Mouse (Mus musculus) CH12.LX (cell line): Measurements from ENCODE around the gene Dmrta1. TPM values are rescaled to one million over a fixed set of nuclear protein-coding genes. Genes with fewer than 3 reads are reported as not detected.

Source experiments
- DNase-seq: peaks from one replicate; pipeline ENCODE4 v3.0.0-alpha.2; 2013; ENCODE audit errors: extremely low read depth
- H3K27ac ChIP-seq: 2 replicates; pipeline ENCODE4 v1.5.1; 2012; ENCODE audit warnings: low read depth, mild to moderate bottlenecking, control low read depth, moderate library complexity; ENCODE audit not compliant: insufficient read depth
- H3K27me3 ChIP-seq: replicated peaks from 2 replicates; pipeline ENCODE3; 2012; ENCODE audit warnings: inconsistent platforms
- H3K36me3 ChIP-seq, 2 experiments: replicated peaks in 1 of 2; 2 replicates each; pipeline versions ENCODE3 to v1.6.1; 2012; ENCODE audit warnings: inconsistent platforms in 1 of 2, low read length in 1 of 2, mild to moderate bottlenecking in 1 of 2, mixed read lengths in 1 of 2, moderate library complexity in 1 of 2; ENCODE audit not compliant: control insufficient read depth in 1 of 2, insufficient read depth in 1 of 2
- H3K4me1 ChIP-seq, 2 experiments: 2 replicates each; pipeline ENCODE4 v1.6.1; 2012; ENCODE audit warnings: inconsistent platforms in 1 of 2, moderate library complexity in 1 of 2; ENCODE audit not compliant: insufficient read depth in 2 of 2, control insufficient read depth in 1 of 2
- H3K4me2 ChIP-seq: 2 replicates; pipeline ENCODE4 v1.6.1; 2012; ENCODE audit warnings: low read depth, mild to moderate bottlenecking, control low read depth; ENCODE audit not compliant: poor library complexity, insufficient read depth, severe bottlenecking
- H3K4me3 ChIP-seq, 3 experiments: fragments of 150-350 bp in 1 of 3; sonication (generic) in 1 of 3; replicated peaks in 1 of 3; 2 replicates each; pipeline versions ENCODE3 to v1.5.1; 2011 to 2012; ENCODE audit warnings: low read depth in 2 of 3, low read length in 2 of 3, mild to moderate bottlenecking in 2 of 3, moderate library complexity in 2 of 3, control low read depth in 1 of 3, improper control_type of control experiment in 1 of 3, inconsistent platforms in 1 of 3, mixed read lengths in 1 of 3; ENCODE audit not compliant: poor library complexity in 1 of 3
- H3K79me2 ChIP-seq: replicated peaks from 2 replicates; pipeline ENCODE4 v1.6.1; 2012; ENCODE audit warnings: mild to moderate bottlenecking, moderate library complexity; ENCODE audit not compliant: control insufficient read depth, poor library complexity, insufficient read depth, severe bottlenecking; ENCODE audit errors: extremely low read depth
- H3K9ac ChIP-seq: 2 replicates; pipeline ENCODE4 v1.6.1; 2012; ENCODE audit warnings: low read depth, mild to moderate bottlenecking, control low read depth, moderate library complexity; ENCODE audit not compliant: insufficient read depth
- H3K9me3 ChIP-seq: replicated peaks from 2 replicates; pipeline ENCODE3; 2012; ENCODE audit warnings: low read length, inconsistent platforms, mixed read lengths
- BHLHE40 ChIP-seq: IDR thresholded peaks from 2 replicates; pipeline ENCODE4 v1.6.1; 2011; ENCODE audit warnings: mild to moderate bottlenecking, low read depth, low read length, improper control_type of control experiment
- CHD1 ChIP-seq: IDR thresholded peaks from 2 replicates; pipeline ENCODE4 v1.6.1; 2012; ENCODE audit warnings: low read depth, low read length, improper control_type of control experiment, inconsistent platforms
- CTCF ChIP-seq, 2 experiments: IDR thresholded peaks in 1 of 2; conservative IDR thresholded peaks in 1 of 2; 2 replicates each; pipeline ENCODE4 v1.5.1; 2011 to 2012; ENCODE audit warnings: low read depth in 2 of 2, low read length in 2 of 2, improper control_type of control experiment in 1 of 2, inconsistent platforms in 1 of 2, mild to moderate bottlenecking in 1 of 2, moderate library complexity in 1 of 2
- EP300 ChIP-seq: IDR thresholded peaks from 2 replicates; pipeline ENCODE4 v1.6.1; 2011; ENCODE audit warnings: low read length, improper control_type of control experiment
- JUN ChIP-seq: IDR thresholded peaks from 2 replicates; pipeline ENCODE4 v1.6.1; 2011; ENCODE audit warnings: low read depth, mild to moderate bottlenecking, low read length, improper control_type of control experiment, moderate library complexity; ENCODE audit not compliant: insufficient read depth
- JUND ChIP-seq: conservative IDR thresholded peaks from 2 replicates; pipeline ENCODE4 v1.6.1; 2011; ENCODE audit warnings: low read depth, low read length, improper control_type of control experiment
- MAFK ChIP-seq: IDR thresholded peaks from 2 replicates; pipeline ENCODE4 v1.6.1; 2011; ENCODE audit warnings: low read length, improper control_type of control experiment; ENCODE audit not compliant: insufficient replicate concordance
- MXI1 ChIP-seq: IDR thresholded peaks from 2 replicates; pipeline ENCODE4 v1.6.1; 2011; ENCODE audit warnings: mild to moderate bottlenecking, low read depth, low read length, improper control_type of control experiment
- MYC ChIP-seq: IDR thresholded peaks from 2 replicates; pipeline ENCODE4 v1.6.1; 2011; ENCODE audit warnings: low read depth, mild to moderate bottlenecking, improper control_type of control experiment, low read length
- PAX5 ChIP-seq: IDR thresholded peaks from 2 replicates; pipeline ENCODE4 v1.6.1; 2012; ENCODE audit warnings: low read length, inconsistent platforms, mixed read lengths
- POLR2A ChIP-seq: IDR thresholded peaks from 2 replicates; pipeline ENCODE4 v1.6.1; 2011; ENCODE audit warnings: low read depth, mild to moderate bottlenecking, improper control_type of control experiment, low read length
- RAD21 ChIP-seq: IDR thresholded peaks from 2 replicates; pipeline ENCODE4 v1.6.1; 2011; ENCODE audit warnings: low read depth, mild to moderate bottlenecking, low read length, improper control_type of control experiment, moderate library complexity
- RCOR1 ChIP-seq: conservative IDR thresholded peaks from 2 replicates; pipeline ENCODE4 v1.6.1; 2012; ENCODE audit warnings: low read depth, mild to moderate bottlenecking, inconsistent platforms, low read length, improper control_type of control experiment
- SMC3 ChIP-seq: IDR thresholded peaks from 2 replicates; pipeline ENCODE4 v1.6.1; 2011; ENCODE audit warnings: low read depth, low read length, improper control_type of control experiment
- TBP ChIP-seq: conservative IDR thresholded peaks from 2 replicates; pipeline ENCODE4 v1.6.1; 2011; ENCODE audit warnings: low read depth, low read length, improper control_type of control experiment
- TCF12 ChIP-seq: IDR thresholded peaks from 2 replicates; pipeline ENCODE4 v1.6.1; 2014; ENCODE audit warnings: low read depth, mild to moderate bottlenecking, inconsistent platforms, low read length, improper control_type of control experiment
- USF2 ChIP-seq: conservative IDR thresholded peaks from 2 replicates; pipeline ENCODE4 v1.6.1; 2011; ENCODE audit warnings: low read depth, low read length, improper control_type of control experiment
- ZC3H11A ChIP-seq: IDR thresholded peaks from 2 replicates; pipeline ENCODE4 v1.6.1; 2012; ENCODE audit warnings: low read depth, mild to moderate bottlenecking, inconsistent platforms, low read length, improper control_type of control experiment
- ZKSCAN1 ChIP-seq: IDR thresholded peaks from 2 replicates; pipeline ENCODE4 v1.6.1; 2012; ENCODE audit warnings: low read depth, inconsistent platforms, low read length, improper control_type of control experiment, borderline replicate concordance
- ZNF384 ChIP-seq: IDR thresholded peaks from 2 replicates; pipeline ENCODE4 v1.6.1; 2012; ENCODE audit warnings: low read depth, low read length, improper control_type of control experiment, inconsistent platforms
- dilution Hi-C: fragments of 300-500 bp; cut with MboI; formaldehyde crosslinking; loops from 2 replicates; pipeline ENCODE4 v1.14.3; 2020; ENCODE audit warnings: low sequenced_read_pairs; ENCODE audit not compliant: extremely low pct_unique_long_range_greater_than_20kb, extremely low pct_ligation_motif_present
- in situ Hi-C: fragments of 300-500 bp; cut with MboI; formaldehyde crosslinking; loops from 3 replicates; pipeline ENCODE4 v1.14.3; 2019; ENCODE audit warnings: low sequenced_read_pairs, low pct_ligation_motif_present, low pct_unique_long_range_greater_than_20kb, mixed read lengths
- polyA plus RNA-seq: library from polyadenylated mRNA; unstranded; fragments of >175 nt; gene quantifications from 2 replicates; pipeline ENCODE4 v1.2.1, GENCODE M21; 2012; ENCODE audit warnings: low read depth; ENCODE audit not compliant: insufficient read length
- total RNA-seq, 2 experiments: library from RNA; depleted of rRNA; stranded (reverse); fragments of 300-350 nt in 1 of 2; fragments of >200 nt in 1 of 2; gene quantifications; 2 replicates each; pipeline ENCODE4 v1.2.3; 2012 to 2014

The Dmrta1 gene
- total and polyA plus RNA-seq, 3 experiments = not detected

- in situ Hi-C loops (loop anchor here (5.0 to 25.0 kb wide), 2 partner anchors 115 to 805 kb away; partner anchors contain the start of gene Ifne), dilution Hi-C loops (no loop called here)
- Histone ChIP-seq H3K9me3 (peaks cover 7% of the 10 kb centered on the region), H3K36me3 (no peaks in the 10 kb centered on the region), H3K4me2 (no peak overlapping the region), H3K4me3 (no peak overlapping the region), H3K4me1 (0 out of 4 replicates have a peak, but pooled peaks cover 0 to 5% of the 10 kb centered on the region in 2 experiments), H3K27me3 (no peaks in the 10 kb centered on the region), H3K79me2 (no peaks in the 10 kb centered on the region), H3K27ac (no peak overlapping the region), H3K9ac (no peak overlapping the region)
- DNase-seq = no peak
- TF ChIP-seq TCF12 (no peak), USF2 (no peak), SMC3 (no peak), TBP (no peak), BHLHE40 (no peak), MAFK (no peak), RAD21 (no peak), ZKSCAN1 (no peak), POLR2A (no peak), MXI1 (no peak), JUND (no peak), RCOR1 (no peak), ZNF384 (no peak)
Measured at GRCm38 (mm10) chr4:89691936-89692335, 12.7 kb downstream of the Dmrta1 start.

- H3K79me2 ChIP-seq = no peaks in the 10 kb centered on the region
- peak; percentile 38 for DNase-seq
- TF ChIP-seq JUN = no peak
- peak; percentile 11; the same call in 1 of the 2 replicates for TF ChIP-seq ZC3H11A
- TF ChIP-seq JUND = no peak
- TF ChIP-seq EP300 = no peak
- TF ChIP-seq MYC = no peak
- TF ChIP-seq BHLHE40 = no peak
- no peak for TF ChIP-seq MAFK
- peak in 1 of 2 experiments; percentile 77; a peak in 3 of 4 replicates for TF ChIP-seq CTCF (conservative IDR thresholded peaks at IDR 0.05 in 1 of 2, IDR thresholded peaks at IDR 0.05 in 1 of 2; ENCODE audit: low read depth in 2 of 2, low read length in 2 of 2)
- peak; percentile 69 for TF ChIP-seq SMC3
- TF ChIP-seq PAX5 = no peak
- TF ChIP-seq RAD21 = peak; percentile 74
- TF ChIP-seq CHD1 = no peak
- no peaks in the 10 kb centered on the region for H3K36me3 ChIP-seq
- in situ Hi-C loops = loop anchor here (5.0 to 25.0 kb wide), 2 partner anchors 115 to 805 kb away; partner anchors contain the start of gene Ifne
- dilution Hi-C loops = no loop called here
- 0 out of 4 replicates have a peak, but pooled peaks cover 0 to 5% of the 10 kb centered on the region in 2 experiments for H3K4me1 ChIP-seq
- no peaks in the 10 kb centered on the region for H3K27me3 ChIP-seq
- H3K9ac ChIP-seq = no peak overlapping the region
- no peak overlapping the region for H3K27ac ChIP-seq
- no peak overlapping the region for H3K4me2 ChIP-seq
- peaks cover 7% of the 10 kb centered on the region for H3K9me3 ChIP-seq
- no peak overlapping the region for H3K4me3 ChIP-seq
Measured at GRCm38 (mm10) chr4:89692780-89693179, 13.5 kb downstream of the Dmrta1 start.
